Mouse (Mus musculus): Measurements from ENCODE around the gene Gm49340. TPM values are rescaled to one million over a fixed set of nuclear protein-coding genes. Genes with fewer than 3 reads are reported as not detected.

The Gm49340 gene
- polyA plus RNA-seq, 1 experiment: not detected

DNA sequence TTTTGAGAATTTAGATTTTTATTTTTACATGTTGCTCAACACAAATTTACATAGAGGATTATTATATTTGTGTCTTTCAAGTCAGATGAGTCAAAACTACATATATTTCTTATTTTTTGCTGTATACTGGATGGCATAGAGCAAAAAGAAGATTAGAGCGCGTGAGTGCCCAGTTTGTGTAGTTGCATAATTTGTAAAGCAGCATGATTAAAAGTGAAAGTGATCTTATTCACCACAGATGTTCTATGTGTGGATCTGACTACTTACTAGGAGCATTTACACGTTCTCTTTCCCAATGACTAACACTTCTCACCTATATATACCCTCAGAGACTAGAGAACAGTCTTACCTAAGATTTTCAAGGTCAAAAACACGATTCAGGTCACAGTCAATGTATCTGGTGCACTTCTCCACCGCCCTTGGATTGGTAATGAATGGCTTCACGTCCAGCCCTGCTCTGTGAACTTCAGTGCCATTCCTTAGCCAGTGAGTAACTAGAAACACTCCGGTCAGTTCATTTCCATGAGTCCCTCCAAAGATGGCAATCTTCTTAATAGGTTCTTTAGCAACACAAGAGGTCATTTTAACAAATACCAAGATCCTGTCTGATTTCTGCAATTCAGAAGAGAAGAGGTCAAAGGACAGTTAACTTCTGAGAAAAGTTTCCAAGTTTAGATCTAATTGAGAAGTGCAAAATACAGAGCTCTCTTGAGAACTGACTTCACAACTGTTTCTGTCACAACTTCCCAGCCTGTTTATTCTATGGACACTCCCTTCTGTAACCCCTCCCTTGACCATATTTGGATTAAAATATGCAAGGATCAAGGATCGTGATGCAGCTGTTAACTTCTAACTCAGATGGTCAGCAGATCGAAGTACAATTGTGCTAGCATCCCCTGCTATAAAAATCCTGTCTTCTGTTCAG is 5.4 kb upstream of the Gm49340 start:
- WGBS: 47% methylated on average over 9 of the region's 9 CpGs

GRCm38 (mm10) chr11:73326485-73326886 is 3.1 kb upstream of the Gm49340 start:
- Histone ChIP-seq H3K4me1 (ENCODE audit: control insufficient read depth, insufficient read depth, low read length) (no peaks in the 10 kb centered on the region), H3K4me3 (replicated peaks; ENCODE audit: extremely low read depth, low read depth, low read length) (peak overlapping the region; percentile 32)
- WGBS: 20% methylated on average over 12 of the region's 12 CpGs
- DNase-seq: peak; percentile 7
- TF ChIP-seq CTCF (IDR thresholded peaks at IDR 0.05; ENCODE audit: insufficient read depth, low read length) (no peak), POLR2A (IDR thresholded peaks at IDR 0.05; ENCODE audit: borderline replicate concordance, extremely low read depth, low read depth, low read length) (no peak)

More for the DNA sequence above, 5.4 kb upstream of the Gm49340 start:
- H3K4me3 ChIP-seq (replicated peaks; ENCODE audit: extremely low read depth, low read depth, low read length): peak overlapping the region; percentile 63
- H3K4me1 ChIP-seq (ENCODE audit: control insufficient read depth, insufficient read depth, low read length): no peaks in the 10 kb centered on the region
- DNase-seq: no peak
- no peak for TF ChIP-seq POLR2A (IDR thresholded peaks at IDR 0.05; ENCODE audit: borderline replicate concordance, extremely low read depth, low read depth, low read length)
- TF ChIP-seq CTCF (IDR thresholded peaks at IDR 0.05; ENCODE audit: insufficient read depth, low read length): no peak

DNA sequence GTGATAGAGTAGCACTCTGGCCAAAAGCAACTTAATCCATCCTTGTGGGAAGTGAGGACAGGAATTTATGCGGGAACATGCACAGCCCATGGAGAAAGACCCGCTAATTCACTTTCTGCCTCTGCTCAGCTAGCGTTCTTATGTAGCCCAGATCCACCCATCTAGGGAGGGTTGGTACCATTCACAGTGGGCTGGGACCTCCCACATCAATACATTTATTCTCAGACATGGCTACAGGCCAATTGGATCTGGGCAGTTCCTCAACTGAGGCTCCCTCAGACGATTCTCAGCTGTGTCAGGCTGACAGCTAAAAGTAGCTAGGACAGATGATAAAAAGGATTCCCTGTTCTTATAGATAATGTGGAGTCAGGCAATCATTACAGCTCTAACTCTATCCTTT is 2.2 kb upstream of the Gm49340 start:
- Histone ChIP-seq H3K4me1 (ENCODE audit: control insufficient read depth, insufficient read depth, low read length) (no peaks in the 10 kb centered on the region), H3K4me3 (replicated peaks; ENCODE audit: extremely low read depth, low read depth, low read length) (no peak overlapping the region)
- WGBS: 47% methylated on average over 4 of the region's 4 CpGs
- no peak for TF ChIP-seq POLR2A (IDR thresholded peaks at IDR 0.05; ENCODE audit: borderline replicate concordance, extremely low read depth, low read depth, low read length)
- no peak for TF ChIP-seq CTCF (IDR thresholded peaks at IDR 0.05; ENCODE audit: insufficient read depth, low read length)
- DNase-seq: no peak

GRCm38 (mm10) chr11:73333357-73333756 is 3.8 kb downstream of the Gm49340 start:
- Histone ChIP-seq H3K4me1 (ENCODE audit: control insufficient read depth, insufficient read depth, low read length) (no peaks in the 10 kb centered on the region), H3K4me3 (replicated peaks; ENCODE audit: extremely low read depth, low read depth, low read length) (no peak overlapping the region)
- no peak for DNase-seq
- TF ChIP-seq POLR2A (IDR thresholded peaks at IDR 0.05; ENCODE audit: borderline replicate concordance, extremely low read depth, low read depth, low read length) (no peak), CTCF (IDR thresholded peaks at IDR 0.05; ENCODE audit: insufficient read depth, low read length) (no peak)
- WGBS: 81% methylated on average over 2 of the region's 2 CpGs

DNA sequence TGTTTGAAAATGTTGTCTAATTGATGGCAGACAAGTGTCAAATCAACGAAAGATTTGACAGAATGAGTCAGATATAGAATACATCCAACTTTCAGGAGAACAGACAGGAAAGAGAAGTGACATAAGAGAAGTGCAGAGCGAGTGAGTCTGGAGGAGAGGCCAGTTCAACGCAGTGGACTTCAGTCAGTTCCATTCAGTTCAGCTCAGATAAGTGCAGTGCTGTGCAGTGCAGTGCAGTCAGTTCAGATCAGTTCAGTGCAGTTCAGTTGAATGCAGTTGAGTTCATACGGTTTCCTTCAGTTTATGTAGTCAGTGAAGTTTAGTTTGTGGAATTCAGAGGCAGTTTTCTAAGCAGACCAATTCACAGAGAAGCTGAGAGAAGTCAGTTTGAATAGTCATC is 7.4 kb downstream of the Gm49340 start:
- TF ChIP-seq POLR2A (IDR thresholded peaks at IDR 0.05; ENCODE audit: borderline replicate concordance, extremely low read depth, low read depth, low read length): no peak
- TF ChIP-seq CTCF (IDR thresholded peaks at IDR 0.05; ENCODE audit: insufficient read depth, low read length): no peak
- H3K4me3 ChIP-seq (replicated peaks; ENCODE audit: extremely low read depth, low read depth, low read length): no peak overlapping the region
- 70% methylated on average over 4 of the region's 4 CpGs for WGBS
- no peaks in the 10 kb centered on the region for H3K4me1 ChIP-seq (ENCODE audit: control insufficient read depth, insufficient read depth, low read length)
- DNase-seq: no peak

GRCm38 (mm10) chr11:73350483-73350882 is 20.9 kb downstream of the Gm49340 start, which contains the start of gene Olfr20:
TSS of gene Olfr20 (plus strand) at chr11:73350783.
- TF ChIP-seq CTCF (IDR thresholded peaks at IDR 0.05; ENCODE audit: insufficient read depth, low read length): no peak
- no peak for TF ChIP-seq POLR2A (IDR thresholded peaks at IDR 0.05; ENCODE audit: borderline replicate concordance, extremely low read depth, low read depth, low read length)

GRCm38 (mm10) chr11:73370946-73371345 is 41.4 kb downstream of the Gm49340 start, which contains the start of gene Olfr376:
TSS of gene Olfr376 (plus strand) at chr11:73371246.
- Histone ChIP-seq H3K4me3 (replicated peaks; ENCODE audit: extremely low read depth, low read depth, low read length) (no peak within 1 kb of the TSS), H3K4me1 (ENCODE audit: control insufficient read depth, insufficient read depth, low read length) (no peaks in the 10 kb centered on the region)
- DNase-seq: no peak
- TF ChIP-seq POLR2A (IDR thresholded peaks at IDR 0.05; ENCODE audit: borderline replicate concordance, extremely low read depth, low read depth, low read length) (no peak), CTCF (IDR thresholded peaks at IDR 0.05; ENCODE audit: insufficient read depth, low read length) (no peak)
- WGBS: 73% methylated on average over 2 of the region's 2 CpGs

More at GRCm38 (mm10) chr11:73350483-73350882, 20.9 kb downstream of the Gm49340 start, which contains the start of gene Olfr20:
- WGBS: 43% methylated on average over 3 of the region's 3 CpGs
- Histone ChIP-seq H3K4me3 (replicated peaks; ENCODE audit: extremely low read depth, low read depth, low read length) (no peak within 1 kb of the TSS), H3K4me1 (ENCODE audit: control insufficient read depth, insufficient read depth, low read length) (no peaks in the 10 kb centered on the region)
- no peak for DNase-seq

GRCm38 (mm10) chr11:73395374-73395773 is 65.8 kb downstream of the Gm49340 start:
- H3K4me1 ChIP-seq (ENCODE audit: control insufficient read depth, insufficient read depth, low read length): no peaks in the 10 kb centered on the region
- TF ChIP-seq CTCF (IDR thresholded peaks at IDR 0.05; ENCODE audit: insufficient read depth, low read length) (no peak), POLR2A (IDR thresholded peaks at IDR 0.05; ENCODE audit: borderline replicate concordance, extremely low read depth, low read depth, low read length) (no peak)
- no peak overlapping the region for H3K4me3 ChIP-seq (replicated peaks; ENCODE audit: extremely low read depth, low read depth, low read length)
- no peak for DNase-seq
- 60% methylated on average over 4 of the region's 4 CpGs for WGBS

DNA sequence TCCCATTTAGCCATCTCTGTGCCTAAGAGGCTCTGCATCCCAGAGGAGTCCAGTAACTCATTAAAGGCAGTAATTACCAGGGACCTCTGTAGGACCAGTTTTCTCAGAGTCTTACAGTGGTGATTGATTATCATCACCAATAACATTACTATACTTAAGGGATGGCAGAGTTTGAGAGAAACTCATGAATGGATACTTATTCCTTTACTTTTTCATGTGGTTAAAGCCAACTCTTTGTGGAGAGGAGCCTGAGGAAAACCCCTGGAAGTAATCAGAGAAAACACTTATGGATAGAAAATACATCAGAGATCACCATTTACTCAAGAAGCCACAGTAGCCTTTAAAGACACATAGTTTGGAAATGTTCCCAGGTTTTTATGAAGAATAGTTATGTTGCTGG is 70.0 kb downstream of the Gm49340 start, which contains the start of gene Olfr1:
TSS of gene Olfr1 (minus strand) at position 101 of the 400 bp plus-strand sequence.
- Histone ChIP-seq H3K4me1 (ENCODE audit: control insufficient read depth, insufficient read depth, low read length) (no peaks in the 10 kb centered on the region), H3K4me3 (replicated peaks; ENCODE audit: extremely low read depth, low read depth, low read length) (no peak within 1 kb of the TSS)
- TF ChIP-seq CTCF (IDR thresholded peaks at IDR 0.05; ENCODE audit: insufficient read depth, low read length): no peak
- TF ChIP-seq POLR2A (IDR thresholded peaks at IDR 0.05; ENCODE audit: borderline replicate concordance, extremely low read depth, low read depth, low read length): no peak
- DNase-seq: no peak

Other genes starting within 250 kb of the Gm49340 start
- gene Itgae, start 239.2 kb upstream of the Gm49340 start, polyA plus RNA-seq (2012; rRNA removed): 3.8 and 4.3 TPM in 2 replicates
- 0.41 and 0.70 TPM in 2 replicates for gene Haspin, start 191.4 kb upstream of the Gm49340 start, polyA plus RNA-seq (2012; rRNA removed)
- gene P2rx5, start 169.3 kb upstream of the Gm49340 start, polyA plus RNA-seq (2012; rRNA removed): 3.2 and 5.5 TPM in 2 replicates
- 47.9 and 55.4 TPM in 2 replicates for gene Emc6, start 152.7 kb upstream of the Gm49340 start, polyA plus RNA-seq (2012; rRNA removed)
- gene Tax1bp3, start 152.7 kb upstream of the Gm49340 start, polyA plus RNA-seq (2012; rRNA removed): 109 and 123 TPM in 2 replicates
- 14.2 and 17.2 TPM in 2 replicates for gene Ctns, start 130.7 kb upstream of the Gm49340 start, polyA plus RNA-seq (2012; rRNA removed)
- gene Shpk, start 130.3 kb upstream of the Gm49340 start, polyA plus RNA-seq (2012; rRNA removed): 3.7 and 4.4 TPM in 2 replicates
- gene Trpv1, start 95.4 kb upstream of the Gm49340 start, polyA plus RNA-seq (2012; rRNA removed): 0.09 and 0.55 TPM in 2 replicates
- gene Trpv3, start 62.4 kb upstream of the Gm49340 start, polyA plus RNA-seq (2012; rRNA removed): 0.14 and 0.49 TPM in 2 replicates
- gene Aspa, start 145 bp upstream of the Gm49340 start, polyA plus RNA-seq (2012; rRNA removed): 1.5 and 2.2 TPM in 2 replicates
- not detected in 2 replicates for gene Spata22, start within 50 bp of the Gm49340 start, polyA plus RNA-seq (2012; rRNA removed)
- not detected in 2 replicates for gene Olfr20, start 21.0 kb downstream of the Gm49340 start, polyA plus RNA-seq (2012; rRNA removed)
- not detected in 2 replicates for gene Olfr376, start 41.5 kb downstream of the Gm49340 start, polyA plus RNA-seq (2012; rRNA removed)
- gene Olfr1, start 69.9 kb downstream of the Gm49340 start, polyA plus RNA-seq (2012; rRNA removed): not detected in 2 replicates
- gene Olfr378, start 98.7 kb downstream of the Gm49340 start, polyA plus RNA-seq (2012; rRNA removed): not detected in 2 replicates
- gene Olfr380, start 127.8 kb downstream of the Gm49340 start, polyA plus RNA-seq (2012; rRNA removed): not detected in 2 replicates
- gene Olfr381, start 161.9 kb downstream of the Gm49340 start, polyA plus RNA-seq (2012; rRNA removed): not detected in 2 replicates
- not detected in 2 replicates for gene Olfr382, start 187.5 kb downstream of the Gm49340 start, polyA plus RNA-seq (2012; rRNA removed)

All from lung, adult 2 months (tissue).